Mouse (Mus musculus): ENCODE results near the gene Notch2.
A peak's percentile ranks its signal among the peaks of the same experiment; 100 is the strongest.

Gene Notch2

GRCm38 (mm10) chr3:98160330-98160729, 147.0 kb downstream of the Notch2 start, which contains the start of gene Adam30:
Gene Adam30, plus strand, starts transcription at chr3:98160630.
- DNase-seq = no peak

GRCm38 (mm10) chr3:98178340-98178739, 165.0 kb downstream of the Notch2 start:
- peak; percentile 23 for DNase-seq

- DNase-seq = peak; percentile 28
Observed at GRCm38 (mm10) chr3:98180805-98181204, 167.5 kb downstream of the Notch2 start.

GRCm38 (mm10) chr3:98185163-98185714, 171.9 kb downstream of the Notch2 start:
- DNase-seq = no peak

- DNase-seq = no peak
Observed at GRCm38 (mm10) chr3:98187777-98188176, 174.4 kb downstream of the Notch2 start.

- no peak for DNase-seq
Observed at GRCm38 (mm10) chr3:98197711-98198532, 184.6 kb downstream of the Notch2 start.

- no peak for DNase-seq
Observed at GRCm38 (mm10) chr3:98199747-98200146, 186.4 kb downstream of the Notch2 start.
